Mouse (Mus musculus) kidney, postnatal 25 days (tissue): ENCODE results near the gene Arl15.
A peak's percentile ranks its signal among the peaks of the same experiment; 100 is the strongest.

Source experiments
- DNase-seq, 2 experiments: peaks; one replicate each; pipeline ENCODE4 v3.0.0; 2021; ENCODE audit warnings: mixed read lengths in 2 of 2

Gene Arl15

GRCm38 (mm10) chr13:113845229-113845628 lies 50.9 kb downstream of the Arl15 start:
- no peak for DNase-seq

GRCm38 (mm10) chr13:113846413-113846812 lies 52.1 kb downstream of the Arl15 start:
- DNase-seq = no peak

GRCm38 (mm10) chr13:113850431-113851034 lies 56.2 kb downstream of the Arl15 start:
- DNase-seq = peak; percentile 49 to 67

GRCm38 (mm10) chr13:113851602-113852375 lies 57.5 kb downstream of the Arl15 start:
- DNase-seq = no peak

GRCm38 (mm10) chr13:113852376-113852666 lies 58.0 kb downstream of the Arl15 start:
- no peak for DNase-seq

- no peak for DNase-seq
Measured at GRCm38 (mm10) chr13:113854146-113854545, 59.8 kb downstream of the Arl15 start.

- DNase-seq = no peak
Measured at GRCm38 (mm10) chr13:113854551-113855312, 60.4 kb downstream of the Arl15 start.

GRCm38 (mm10) chr13:113856946-113857345 lies 62.6 kb downstream of the Arl15 start:
- no peak for DNase-seq

GRCm38 (mm10) chr13:113858667-113859391 lies 64.5 kb downstream of the Arl15 start:
- DNase-seq = no peak

- peak in 1 of 2 experiments; percentile 5 for DNase-seq
Measured at GRCm38 (mm10) chr13:113859392-113859776, 65.1 kb downstream of the Arl15 start.

- DNase-seq = peak; percentile 25 to 46
Measured at GRCm38 (mm10) chr13:113860816-113861215, 66.5 kb downstream of the Arl15 start.

- no peak for DNase-seq
Measured at GRCm38 (mm10) chr13:113861231-113861630, 66.9 kb downstream of the Arl15 start.

- no peak for DNase-seq
Measured at GRCm38 (mm10) chr13:113862951-113863350, 68.6 kb downstream of the Arl15 start.

GRCm38 (mm10) chr13:113863688-113864087 lies 69.4 kb downstream of the Arl15 start:
- no peak for DNase-seq

- DNase-seq = peak; percentile 27 to 57
Measured at GRCm38 (mm10) chr13:113864278-113864677, 70.0 kb downstream of the Arl15 start.

GRCm38 (mm10) chr13:113864893-113865292 lies 70.6 kb downstream of the Arl15 start:
- DNase-seq = peak; percentile 54 to 83

GRCm38 (mm10) chr13:113865378-113865777 lies 71.1 kb downstream of the Arl15 start:
- no peak for DNase-seq

- DNase-seq = peak; percentile 71 to 74
Measured at GRCm38 (mm10) chr13:113865806-113866205, 71.5 kb downstream of the Arl15 start.

- no peak for DNase-seq
Measured at GRCm38 (mm10) chr13:113867736-113868135, 73.4 kb downstream of the Arl15 start.

- peak; percentile 54 to 70 for DNase-seq
Measured at GRCm38 (mm10) chr13:113869212-113870205, 75.2 kb downstream of the Arl15 start.

GRCm38 (mm10) chr13:113870403-113870802 lies 76.1 kb downstream of the Arl15 start:
- peak; percentile 22 to 45 for DNase-seq

GRCm38 (mm10) chr13:113871853-113872252 lies 77.5 kb downstream of the Arl15 start:
- peak; percentile 68 to 78 for DNase-seq
